Mouse (Mus musculus): ENCODE measurements around the gene Gm44511.
"Not testable (repeated sequence)": the region's sequence is repeated elsewhere in the genome, so short reads cannot be mapped to it uniquely, and the experiment has no call there.

Gm44511 gene

GRCm38 (mm10) chr6:128840669-128841068 is 14.6 kb upstream of the Gm44511 start:
- DNase-seq, result not testable (repeated sequence)

- DNase-seq, result no peak
Measured at GRCm38 (mm10) chr6:128839921-128840320, 13.8 kb upstream of the Gm44511 start.

- peak; percentile 90 to 92 for DNase-seq
Measured at GRCm38 (mm10) chr6:128839266-128839771, 13.2 kb upstream of the Gm44511 start.

- peak; percentile 86 to 90 for DNase-seq
Measured at GRCm38 (mm10) chr6:128838342-128839265, 12.5 kb upstream of the Gm44511 start.

GRCm38 (mm10) chr6:128837454-128838341 is 11.6 kb upstream of the Gm44511 start:
- DNase-seq, result peak in 1 of 2 experiments; percentile 23

GRCm38 (mm10) chr6:128836955-128837334 is 10.8 kb upstream of the Gm44511 start:
- DNase-seq, result no peak

GRCm38 (mm10) chr6:128836191-128836954 is 10.3 kb upstream of the Gm44511 start:
- DNase-seq, result no peak

GRCm38 (mm10) chr6:128835571-128835970 is 9.5 kb upstream of the Gm44511 start:
- no peak for DNase-seq

- DNase-seq, result no peak
Measured at GRCm38 (mm10) chr6:128833046-128833445, 6.9 kb upstream of the Gm44511 start.

GRCm38 (mm10) chr6:128829837-128830236 is 3.7 kb upstream of the Gm44511 start:
- no peak for DNase-seq

- DNase-seq, result no peak
Measured at GRCm38 (mm10) chr6:128826781-128827180, 666 bp upstream of the Gm44511 start.

- DNase-seq, result no peak
Measured at GRCm38 (mm10) chr6:128818083-128818802, 7.9 kb downstream of the Gm44511 start.

- DNase-seq, result peak; percentile 48 to 54
Measured at GRCm38 (mm10) chr6:128808532-128808931, 17.6 kb downstream of the Gm44511 start.

- peak in 1 of 2 experiments; percentile 13 for DNase-seq
Measured at GRCm38 (mm10) chr6:128807021-128807420, 19.1 kb downstream of the Gm44511 start.

- DNase-seq, result peak; percentile 75 to 89
Measured at GRCm38 (mm10) chr6:128804823-128805640, 21.1 kb downstream of the Gm44511 start.

GRCm38 (mm10) chr6:128802999-128803857 is 22.9 kb downstream of the Gm44511 start:
- peak; percentile 94 to 98 for DNase-seq

GRCm38 (mm10) chr6:128802557-128802956 is 23.6 kb downstream of the Gm44511 start:
- DNase-seq, result no peak

GRCm38 (mm10) chr6:128800696-128801095 is 25.4 kb downstream of the Gm44511 start:
- not testable (repeated sequence) for DNase-seq

- no peak for DNase-seq
Measured at GRCm38 (mm10) chr6:128799896-128800270, 26.2 kb downstream of the Gm44511 start.
